Mouse (Mus musculus) layer of hippocampus, adult 2 months (tissue): ENCODE measurements around the gene A2ml1. TPM values are rescaled to one million over a fixed set of nuclear protein-coding genes. Genes with fewer than 3 reads are reported as not detected.
"Not testable (repeated sequence)": the region's sequence is repeated elsewhere in the genome, so short reads cannot be mapped to it uniquely, and the experiment has no call there.

Source experiments
- DNase-seq, 2 experiments: peaks; one replicate each; pipeline ENCODE4 v3.0.0; 2022; ENCODE audit warnings: low spot score in 2 of 2
- H3K27ac ChIP-seq: fragments of 200-600 bp; 2 replicates; pipeline ENCODE4 v1.8.1; 2022
- H3K4me3 ChIP-seq: fragments of 200-600 bp; 2 replicates; pipeline ENCODE4 v1.8.1; 2022; ENCODE audit warnings: mild to moderate bottlenecking
- CTCF ChIP-seq: fragments of 200-600 bp; conservative IDR thresholded peaks from 2 replicates; pipeline ENCODE4 v1.8.1; 2022; ENCODE audit warnings: antibody characterized with exemption, mild to moderate bottlenecking, moderate library complexity
- long read RNA-seq, 2 experiments: library from polyadenylated mRNA; stranded (forward); transcript quantifications; one replicate each; pipeline ENCODE4 v2.0.0; 2021; ENCODE audit warnings: borderline mapping rate in 2 of 2
- total RNA-seq, 2 experiments: library from RNA; stranded (reverse); gene quantifications; 2 replicates each; pipeline ENCODE4 v1.2.3; 2021

The A2ml1 gene
- 10 to 100 TPM in 1 of 2 experiments, 1 to 10 TPM in 1; 9.8 to 10.4 TPM for total RNA-seq
- long read RNA-seq, experiment 1, transcript A2ml1-203 (5 exons, 700 nt): major isoform, 6 of 6 reads
- long read RNA-seq, experiment 1, partial matches to known transcripts: 0 of 6 reads
- long read RNA-seq, experiment 1, other reads (novel, unspliced or antisense): 0 of 6 reads
- long read RNA-seq, experiment 2, transcript A2ml1-203 (5 exons, 700 nt): major isoform, 6 of 6 reads
- long read RNA-seq, experiment 2, partial matches to known transcripts: 0 of 6 reads
- long read RNA-seq, experiment 2, other reads (novel, unspliced or antisense): 0 of 6 reads

DNA sequence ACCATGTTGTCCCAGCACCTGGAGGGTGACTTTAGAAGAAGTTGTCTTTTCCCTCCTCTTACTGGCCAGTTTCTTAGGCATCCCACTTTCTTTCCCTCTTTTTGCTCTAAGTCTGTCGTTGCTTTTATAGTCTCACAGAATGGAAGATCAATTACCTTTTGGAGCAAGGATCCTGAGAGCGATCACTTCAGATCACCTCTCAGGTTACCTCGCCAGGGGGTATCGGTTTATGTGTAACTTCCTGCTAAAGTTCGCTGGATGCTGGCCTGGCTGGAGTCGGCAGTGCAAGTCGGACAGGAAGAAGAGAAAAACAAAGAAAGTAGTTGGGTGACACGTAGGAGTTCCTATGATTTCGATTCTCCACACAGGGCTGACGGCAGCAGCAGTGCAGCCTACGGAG lies at the start of gene A2ml1:
A2ml1 (minus strand) TSS at position 101 of the 400 bp plus-strand sequence.
- Histone ChIP-seq H3K4me3 (no peak within 1 kb of the TSS), H3K27ac (no peak within 1 kb of the TSS)
- no peak for TF ChIP-seq CTCF
- DNase-seq: no peak

GRCm38 (mm10) chr6:128629771-128630739 lies 48.6 kb upstream of the A2ml1 start:
- not testable (repeated sequence) for H3K4me3 ChIP-seq, H3K27ac ChIP-seq
- DNase-seq: peak; percentile 37 to 51
- TF ChIP-seq CTCF: peak; percentile 80

- H3K4me3 ChIP-seq, H3K27ac ChIP-seq, DNase-seq: not testable (repeated sequence)
Observed at GRCm38 (mm10) chr6:128625246-128625645, 43.8 kb upstream of the A2ml1 start.

GRCm38 (mm10) chr6:128624425-128624824 lies 43.0 kb upstream of the A2ml1 start:
- TF ChIP-seq CTCF: no peak
- Histone ChIP-seq H3K4me3 (no peak overlapping the region), H3K27ac (no peak overlapping the region)
- no peak for DNase-seq

DNA sequence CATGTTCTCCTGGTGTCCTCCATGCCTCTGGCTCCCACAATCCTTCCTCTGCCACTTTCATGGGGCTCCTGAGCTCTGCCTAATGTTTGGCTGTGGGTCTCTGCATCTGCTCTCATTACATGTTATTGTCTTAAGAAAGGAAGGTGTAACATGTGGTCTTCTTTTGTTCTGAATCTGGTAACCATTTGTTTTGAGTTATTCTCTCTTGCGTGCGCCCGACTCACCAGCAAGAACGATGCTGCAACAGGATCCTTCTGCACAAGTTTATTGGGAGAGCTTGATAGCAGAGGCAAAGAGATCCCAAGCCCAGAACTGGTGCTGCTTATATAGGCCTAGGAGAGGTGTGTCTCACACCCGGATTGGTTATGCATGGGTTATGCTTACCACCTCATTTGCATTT lies 42.0 kb upstream of the A2ml1 start, which contains the start of gene Klrb1a:
Klrb1a (minus strand) TSS at position 101 of the 400 bp plus-strand sequence.
- DNase-seq, H3K27ac ChIP-seq, H3K4me3 ChIP-seq: not testable (repeated sequence)

- no peak for DNase-seq
- TF ChIP-seq CTCF: no peak
- H3K27ac ChIP-seq: no peak overlapping the region
- H3K4me3 ChIP-seq: no peak overlapping the region
Observed at GRCm38 (mm10) chr6:128622733-128623132, 41.3 kb upstream of the A2ml1 start.

DNA sequence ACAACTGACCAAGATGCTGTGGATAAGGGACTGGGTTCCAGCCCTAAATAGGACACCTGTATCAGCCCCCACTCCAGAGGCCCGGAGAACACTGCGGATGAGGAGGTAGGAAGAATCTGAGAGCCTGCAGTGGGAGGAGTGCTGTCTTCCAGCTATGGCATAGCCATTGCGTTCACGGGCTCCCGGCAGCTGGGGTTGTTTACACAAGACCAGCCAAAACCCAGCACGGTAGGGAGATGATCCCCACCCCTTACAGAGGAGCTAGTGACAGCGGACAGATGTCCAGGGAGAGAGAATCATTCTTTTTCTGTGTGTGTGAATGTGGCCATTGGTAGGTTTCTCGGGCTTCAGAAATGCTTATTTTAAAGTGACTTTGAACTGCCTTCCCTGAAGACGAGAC lies 24.9 kb upstream of the A2ml1 start:
- Histone ChIP-seq H3K4me3 (no peak overlapping the region), H3K27ac (no peak overlapping the region)
- DNase-seq: no peak
- no peak for TF ChIP-seq CTCF

DNA sequence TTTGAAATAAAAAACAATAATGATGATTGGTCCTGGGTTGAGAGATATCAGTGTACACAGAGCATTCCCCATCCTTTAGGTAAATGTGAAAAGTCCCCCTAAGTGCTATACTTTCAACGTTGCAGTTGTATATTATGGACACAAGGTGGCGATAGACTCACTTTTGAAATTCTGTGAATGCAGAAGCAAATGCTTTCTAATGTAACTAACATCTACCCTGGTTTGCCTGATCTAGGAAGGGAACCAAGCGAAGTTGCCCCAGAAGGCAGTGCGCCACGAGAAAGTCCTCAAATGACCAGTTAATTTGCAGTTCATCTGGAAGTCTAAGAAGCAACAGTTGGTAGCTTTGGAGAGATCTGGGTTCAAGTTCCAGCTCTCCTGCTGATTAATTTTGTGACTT lies 23.1 kb upstream of the A2ml1 start:
- no peak overlapping the region for H3K4me3 ChIP-seq
- DNase-seq: peak in 1 of 2 experiments; percentile 26

GRCm38 (mm10) chr6:128602463-128603201 lies 21.2 kb upstream of the A2ml1 start:
- no peak for DNase-seq
- no peak overlapping the region for H3K4me3 ChIP-seq
- no peak for TF ChIP-seq CTCF
- H3K27ac ChIP-seq: no peak overlapping the region

More for the DNA sequence above, 23.1 kb upstream of the A2ml1 start:
- H3K27ac ChIP-seq: no peak overlapping the region
- peak; percentile 88 for TF ChIP-seq CTCF

- H3K4me3 ChIP-seq: no peak overlapping the region
- DNase-seq: no peak
- no peak overlapping the region for H3K27ac ChIP-seq
- no peak for TF ChIP-seq CTCF
Observed at GRCm38 (mm10) chr6:128602026-128602425, 20.6 kb upstream of the A2ml1 start.

GRCm38 (mm10) chr6:128599555-128599954 lies 18.1 kb upstream of the A2ml1 start:
- Histone ChIP-seq H3K27ac (no peak overlapping the region), H3K4me3 (no peak overlapping the region)
- TF ChIP-seq CTCF: peak; percentile 78
- no peak for DNase-seq

- H3K27ac ChIP-seq: peak overlapping the region; percentile 87; the same call in 1 of the 2 replicates
- DNase-seq: no peak
- no peak for TF ChIP-seq CTCF
- H3K4me3 ChIP-seq: no peak overlapping the region
Observed at GRCm38 (mm10) chr6:128598256-128599047, 17.0 kb upstream of the A2ml1 start.
